Mouse (Mus musculus): ENCODE measurements around the gene Col4a2. TPM values are rescaled to one million over a fixed set of nuclear protein-coding genes. Genes with fewer than 3 reads are reported as not detected.
A peak's percentile ranks its signal among the peaks of the same experiment; 100 is the strongest.

Gene Col4a2
- 56.3 and 63.5 TPM in 2 replicates for polyA plus RNA-seq (2016; fragmentation: Nextera tagmentation; extraction: Ambion mirVana)

DNA sequence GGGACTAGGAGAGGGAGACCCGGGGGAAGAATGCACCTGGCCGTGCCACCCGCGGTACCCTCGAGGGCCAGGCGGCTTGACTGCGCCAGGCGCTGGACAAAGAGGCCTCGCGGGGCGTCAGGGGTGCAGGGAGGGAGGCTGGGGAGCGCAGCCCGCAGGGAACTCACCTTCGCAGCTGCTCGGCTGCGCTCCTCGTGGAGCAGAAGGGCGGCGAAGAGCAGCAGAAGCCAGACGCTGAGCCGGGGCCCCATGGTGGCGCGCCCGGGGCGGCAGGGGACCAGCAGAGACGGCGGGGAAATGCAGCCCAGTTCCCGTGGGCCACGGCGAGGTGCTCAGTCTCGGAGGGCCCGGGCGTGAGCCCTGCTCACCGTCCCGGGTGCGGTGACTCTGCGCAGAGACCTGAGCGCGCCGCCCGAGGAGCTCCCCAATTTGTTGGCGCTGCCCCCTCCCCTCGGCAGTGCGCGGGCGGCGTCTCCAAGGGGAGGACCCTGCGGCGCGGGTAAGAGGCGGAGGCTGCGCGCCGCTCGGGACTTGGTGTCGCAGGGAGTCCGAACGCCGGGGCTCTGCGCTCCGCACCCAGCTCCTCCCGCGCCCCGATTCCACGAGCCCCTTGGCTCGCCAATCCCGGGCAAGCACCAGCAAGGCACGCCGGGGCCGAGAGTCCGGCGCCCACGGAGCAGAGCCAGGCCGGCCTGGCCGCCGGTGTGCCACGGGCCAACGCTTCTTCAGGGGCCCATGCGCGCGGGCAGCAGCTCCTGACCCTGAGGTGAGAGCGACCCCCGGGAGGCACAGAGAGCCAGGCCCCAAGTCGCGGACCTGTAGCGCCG, at the start of gene Col4a2, which contains the start of gene Col4a1:
TSS of gene Col4a2 (plus strand) at position 457 of the 827 bp plus-strand sequence.
TSS of gene Col4a1 (minus strand) at position 478 of the 827 bp plus-strand sequence.
- ATAC-seq (ENCODE audit: insufficient number of reproducible peaks, insufficient read depth, low FRiP score, low TSS enrichment, low read depth), result peak; percentile 74
- H3K4me1 ChIP-seq (replicated peaks), result peaks cover 56% of the 10 kb centered on the region
- H3K36me3 ChIP-seq, result peaks cover 5% of the 10 kb centered on the region; the same call in 1 of the 2 replicates
- H3K4me3 ChIP-seq (replicated peaks), result peak within 1 kb of the TSS; percentile 76
- no peaks in the 10 kb centered on the region for H3K9me3 ChIP-seq
- H3K4me2 ChIP-seq, result peak within 1 kb of the TSS; percentile 91
- peaks cover 9% of the 10 kb centered on the region for H3K27me3 ChIP-seq
- peak within 1 kb of the TSS; percentile 88 for H3K9ac ChIP-seq (replicated peaks)
- under 1% methylated on average over 84 of the region's 87 CpGs for WGBS
- peak within 1 kb of the TSS; percentile 91 for H3K27ac ChIP-seq

DNA sequence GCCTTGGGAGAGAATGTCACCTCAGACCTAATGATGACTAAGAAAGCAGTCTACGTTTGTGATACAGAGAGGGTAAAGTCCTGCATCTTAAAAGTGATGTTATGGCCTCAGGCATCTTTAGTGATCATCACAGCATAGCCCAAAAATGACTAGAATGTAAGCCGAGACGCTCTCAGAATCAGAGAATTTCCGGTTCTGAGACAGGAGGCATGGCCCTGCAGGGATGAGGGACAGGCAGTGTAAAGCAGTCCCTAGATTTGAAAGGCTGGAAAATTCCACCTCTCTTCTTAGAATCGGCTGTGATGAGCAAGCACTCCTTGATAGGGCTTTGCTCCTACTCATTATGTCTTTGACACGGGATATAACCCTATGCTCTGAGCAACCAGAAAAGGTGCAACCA, 48.8 kb upstream of the Col4a2 start:
- no peak for ATAC-seq (ENCODE audit: insufficient number of reproducible peaks, insufficient read depth, low FRiP score, low TSS enrichment, low read depth)
- Histone ChIP-seq H3K9ac (replicated peaks) (no peak overlapping the region), H3K36me3 (no peaks in the 10 kb centered on the region), H3K27ac (no peak overlapping the region), H3K27me3 (no peaks in the 10 kb centered on the region), H3K4me2 (no peak overlapping the region), H3K4me1 (replicated peaks) (peaks cover 41% of the 10 kb centered on the region), H3K9me3 (no peaks in the 10 kb centered on the region), H3K4me3 (replicated peaks) (no peak overlapping the region)
- 79% methylated on average over 6 of the region's 6 CpGs for WGBS

DNA sequence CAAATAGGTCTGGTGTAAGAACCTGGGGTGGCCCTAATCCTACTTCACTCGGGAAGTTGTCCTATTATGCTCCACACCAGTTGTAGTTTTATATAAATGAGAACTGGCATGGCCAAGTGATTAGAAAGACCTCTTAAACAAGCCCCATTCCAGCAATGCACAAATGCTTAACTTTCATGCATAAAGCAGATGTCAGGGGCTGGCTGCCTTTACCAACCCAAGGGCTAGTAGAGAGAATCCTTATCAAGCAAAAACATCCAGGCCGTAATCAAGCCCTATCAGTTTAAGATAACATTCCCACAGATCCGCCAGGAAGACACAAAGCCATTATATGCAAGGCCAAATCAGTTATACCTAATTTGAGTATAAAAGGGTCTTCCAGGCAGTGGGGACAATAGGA, 46.6 kb upstream of the Col4a2 start:
- Histone ChIP-seq H3K27ac (no peak overlapping the region), H3K9me3 (no peaks in the 10 kb centered on the region), H3K27me3 (no peaks in the 10 kb centered on the region), H3K9ac (replicated peaks) (no peak overlapping the region), H3K4me3 (replicated peaks) (no peak overlapping the region), H3K4me2 (no peak overlapping the region), H3K36me3 (no peaks in the 10 kb centered on the region), H3K4me1 (replicated peaks) (peaks cover 38% of the 10 kb centered on the region)
- 86% methylated on average over 3 of the region's 3 CpGs for WGBS
- ATAC-seq (ENCODE audit: insufficient number of reproducible peaks, insufficient read depth, low FRiP score, low TSS enrichment, low read depth), result no peak

DNA sequence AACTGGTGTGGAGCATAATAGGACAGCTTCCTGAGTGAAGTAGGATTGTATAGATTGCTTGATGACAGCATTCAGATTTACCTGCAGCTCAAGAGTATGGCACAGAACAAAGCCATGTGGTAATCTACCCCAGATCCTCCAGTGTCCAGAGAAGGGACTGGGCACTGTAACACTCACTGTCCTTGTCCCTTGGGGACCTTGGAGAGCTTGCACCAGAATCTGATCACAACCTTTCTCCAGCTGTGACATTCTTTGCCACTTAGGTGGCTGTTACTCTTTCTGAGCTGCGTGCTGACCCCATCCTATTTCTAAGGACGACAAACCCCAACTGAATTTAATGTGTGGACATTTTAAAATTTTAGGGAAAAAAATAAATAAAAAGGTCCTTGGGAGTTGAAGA, 46.1 kb upstream of the Col4a2 start:
- no peaks in the 10 kb centered on the region for H3K27me3 ChIP-seq
- 87% methylated on average over 2 of the region's 2 CpGs for WGBS

DNA sequence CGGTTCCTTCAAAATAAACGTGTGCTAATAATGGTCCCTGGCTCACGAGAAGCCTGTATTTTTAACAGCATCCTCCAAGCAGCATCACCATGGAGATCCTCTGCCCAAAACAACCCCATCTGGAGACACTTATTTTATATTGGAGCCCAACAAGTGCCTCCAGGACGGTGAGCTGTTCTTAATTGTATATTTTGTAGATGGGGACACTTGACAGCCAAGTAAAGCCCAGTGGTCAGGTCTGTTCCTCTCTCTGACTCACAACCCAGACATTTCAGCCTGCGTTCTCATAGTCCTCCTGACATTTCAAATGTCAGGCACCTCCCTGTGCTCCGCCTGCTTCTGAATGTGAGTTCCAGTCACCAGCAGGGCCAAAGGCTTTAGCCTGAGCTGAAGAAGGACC, 43.9 kb upstream of the Col4a2 start:
- Histone ChIP-seq H3K4me2 (no peak overlapping the region), H3K27me3 (no peaks in the 10 kb centered on the region)

More for the DNA sequence above, 46.1 kb upstream of the Col4a2 start:
- Histone ChIP-seq H3K4me1 (replicated peaks) (peaks cover 41% of the 10 kb centered on the region), H3K4me3 (replicated peaks) (no peak overlapping the region), H3K9ac (replicated peaks) (no peak overlapping the region), H3K4me2 (no peak overlapping the region), H3K9me3 (no peaks in the 10 kb centered on the region), H3K36me3 (no peaks in the 10 kb centered on the region), H3K27ac (no peak overlapping the region)
- no peak for ATAC-seq (ENCODE audit: insufficient number of reproducible peaks, insufficient read depth, low FRiP score, low TSS enrichment, low read depth)

DNA sequence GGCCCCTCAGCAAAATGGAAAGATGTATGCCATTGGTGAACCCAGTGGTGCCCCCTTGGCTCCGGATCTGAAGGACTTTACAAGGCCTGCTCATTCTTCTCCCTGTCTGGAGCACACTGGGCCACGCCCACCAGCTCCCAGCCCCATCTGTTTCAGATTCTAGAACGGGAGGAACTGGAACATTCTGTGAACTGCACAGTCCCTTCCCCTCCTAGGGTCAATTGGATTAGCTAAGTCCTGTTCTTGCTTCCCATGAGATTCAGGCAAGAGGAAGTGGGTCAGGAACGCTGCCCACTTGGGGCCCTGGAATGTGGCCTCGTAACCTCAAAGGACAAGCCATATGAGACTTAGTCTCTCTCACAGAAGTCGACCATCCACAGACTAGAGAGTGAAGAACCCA, 41.8 kb upstream of the Col4a2 start:
- WGBS, result 61% methylated on average over 6 of the region's 6 CpGs
- H3K9me3 ChIP-seq, result no peaks in the 10 kb centered on the region
- H3K4me1 ChIP-seq (replicated peaks), result peaks cover 23% of the 10 kb centered on the region
- no peak overlapping the region for H3K4me2 ChIP-seq
- no peak overlapping the region for H3K9ac ChIP-seq (replicated peaks)
- no peak for ATAC-seq (ENCODE audit: insufficient number of reproducible peaks, insufficient read depth, low FRiP score, low TSS enrichment, low read depth)
- no peak overlapping the region for H3K4me3 ChIP-seq (replicated peaks)
- H3K36me3 ChIP-seq, result no peaks in the 10 kb centered on the region
- H3K27ac ChIP-seq, result no peak overlapping the region
- H3K27me3 ChIP-seq, result no peaks in the 10 kb centered on the region

More for the DNA sequence above, 43.9 kb upstream of the Col4a2 start:
- 34% methylated on average over 6 of the region's 6 CpGs for WGBS
- peaks cover 31% of the 10 kb centered on the region for H3K4me1 ChIP-seq (replicated peaks)
- no peak for ATAC-seq (ENCODE audit: insufficient number of reproducible peaks, insufficient read depth, low FRiP score, low TSS enrichment, low read depth)
- H3K36me3 ChIP-seq, result no peaks in the 10 kb centered on the region
- no peak overlapping the region for H3K4me3 ChIP-seq (replicated peaks)
- no peak overlapping the region for H3K9ac ChIP-seq (replicated peaks)
- 0 out of 2 replicates have a peak overlapping the region, but pooled peaks have one; percentile 19 for H3K27ac ChIP-seq
- no peaks in the 10 kb centered on the region for H3K9me3 ChIP-seq

DNA sequence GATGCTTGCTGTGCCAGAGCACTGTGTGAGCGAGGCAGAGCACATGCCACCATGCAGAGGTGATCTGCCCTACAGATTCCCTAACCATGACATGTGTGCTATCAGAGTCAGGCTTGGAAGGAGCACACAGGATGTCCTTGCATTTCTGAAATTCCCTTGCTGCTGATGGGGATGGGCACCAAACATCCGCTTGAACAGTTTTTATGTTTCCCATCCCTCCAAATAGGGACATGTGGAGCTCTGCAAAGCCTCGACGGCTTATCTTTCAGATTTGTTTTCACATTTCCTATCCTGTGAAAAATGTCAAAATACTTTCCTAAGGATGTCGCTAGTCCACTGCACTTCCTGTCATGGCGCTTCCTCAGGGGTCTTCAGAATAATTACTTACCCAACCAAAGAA, 40.4 kb upstream of the Col4a2 start:
- no peak overlapping the region for H3K4me2 ChIP-seq
- H3K4me1 ChIP-seq (replicated peaks), result peaks cover 23% of the 10 kb centered on the region
- 88% methylated on average over 6 of the region's 6 CpGs for WGBS
- H3K4me3 ChIP-seq (replicated peaks), result no peak overlapping the region
- H3K27ac ChIP-seq, result no peak overlapping the region
- H3K27me3 ChIP-seq, result no peaks in the 10 kb centered on the region
- ATAC-seq (ENCODE audit: insufficient number of reproducible peaks, insufficient read depth, low FRiP score, low TSS enrichment, low read depth), result no peak
- no peaks in the 10 kb centered on the region for H3K36me3 ChIP-seq
- no peak overlapping the region for H3K9ac ChIP-seq (replicated peaks)
- no peaks in the 10 kb centered on the region for H3K9me3 ChIP-seq

DNA sequence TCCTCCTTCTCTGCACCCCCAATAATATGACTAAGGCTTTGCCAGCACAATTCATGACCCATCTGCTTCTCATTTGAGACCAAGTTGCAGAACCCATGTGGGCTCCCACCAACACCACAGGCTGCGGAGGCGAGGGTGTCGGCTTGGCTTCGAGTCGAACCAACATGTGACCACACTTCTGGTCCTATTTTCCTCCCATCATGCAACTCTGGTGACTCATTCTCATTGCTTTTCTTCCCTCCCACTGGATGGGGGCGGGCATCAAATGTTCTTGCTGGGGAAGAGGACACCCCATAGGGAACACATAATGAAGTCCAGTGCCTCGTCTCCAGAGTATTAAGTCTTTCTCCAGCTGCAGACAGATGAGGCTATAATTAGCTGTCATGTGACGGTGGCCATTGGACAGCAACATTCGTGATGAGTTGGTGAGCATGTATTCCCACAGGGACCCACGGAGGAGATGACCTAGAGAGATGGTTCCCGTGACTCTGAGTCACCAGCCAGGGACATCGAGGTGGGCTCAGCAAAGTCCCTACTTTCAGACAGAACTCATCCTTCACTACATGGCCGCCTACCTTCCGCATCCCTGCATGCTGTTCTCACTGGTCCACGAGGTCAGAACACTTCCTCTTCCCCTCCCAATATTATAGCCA, 39.0 kb upstream of the Col4a2 start:
- no peak for ATAC-seq (ENCODE audit: insufficient number of reproducible peaks, insufficient read depth, low FRiP score, low TSS enrichment, low read depth)
- H3K36me3 ChIP-seq, result no peaks in the 10 kb centered on the region

DNA sequence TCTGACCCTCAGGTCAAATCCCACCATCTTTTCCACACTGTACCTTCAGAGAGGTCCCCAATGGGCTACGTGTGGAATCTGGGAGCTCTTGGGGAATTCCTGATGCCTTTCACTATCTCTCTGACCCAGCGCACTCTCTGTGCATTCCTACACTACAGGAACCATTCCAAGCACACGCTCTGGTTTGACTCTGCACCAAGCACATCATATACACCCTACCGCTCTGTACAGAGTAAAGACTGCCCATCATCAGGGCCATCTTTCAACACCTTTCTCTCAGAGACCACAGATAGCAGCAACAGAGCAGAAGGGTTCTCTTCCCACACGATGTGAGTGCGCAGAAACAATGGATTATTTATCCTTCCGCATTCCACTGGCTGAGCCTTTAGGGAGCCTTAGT, 38.2 kb upstream of the Col4a2 start:
- H3K4me1 ChIP-seq (replicated peaks), result peaks cover 29% of the 10 kb centered on the region
- ATAC-seq (ENCODE audit: insufficient number of reproducible peaks, insufficient read depth, low FRiP score, low TSS enrichment, low read depth), result no peak
- no peaks in the 10 kb centered on the region for H3K36me3 ChIP-seq
- H3K9ac ChIP-seq (replicated peaks), result no peak overlapping the region
- H3K27me3 ChIP-seq, result no peaks in the 10 kb centered on the region
- no peak overlapping the region for H3K27ac ChIP-seq
- WGBS, result 91% methylated on average over 7 of the region's 7 CpGs
- H3K4me2 ChIP-seq, result no peak overlapping the region
- H3K4me3 ChIP-seq (replicated peaks), result no peak overlapping the region
- no peaks in the 10 kb centered on the region for H3K9me3 ChIP-seq

More for the DNA sequence above, 39.0 kb upstream of the Col4a2 start:
- 74% methylated on average over 15 of the region's 15 CpGs for WGBS
- Histone ChIP-seq H3K4me3 (replicated peaks) (no peak overlapping the region), H3K4me2 (no peak overlapping the region), H3K27ac (no peak overlapping the region), H3K9me3 (no peaks in the 10 kb centered on the region), H3K27me3 (no peaks in the 10 kb centered on the region), H3K9ac (replicated peaks) (no peak overlapping the region), H3K4me1 (replicated peaks) (peaks cover 29% of the 10 kb centered on the region)

DNA sequence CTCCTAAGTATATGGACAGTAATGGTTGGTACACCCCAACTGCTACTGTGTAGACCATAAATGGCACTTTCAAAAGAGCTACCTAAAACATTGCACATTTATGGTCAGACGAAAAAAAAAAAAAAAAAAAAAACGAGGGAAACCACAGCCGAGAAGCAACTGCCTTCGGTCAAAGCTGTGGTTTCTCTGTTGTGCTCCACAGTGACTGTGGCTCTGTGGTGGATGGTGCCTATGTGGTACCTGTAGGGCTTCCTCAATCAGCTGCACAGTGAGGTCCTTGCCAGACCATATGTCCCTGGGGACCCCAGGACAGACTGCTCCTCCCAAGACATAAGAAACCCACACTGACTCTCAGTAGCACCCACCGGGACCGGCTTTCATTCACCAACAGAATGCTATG, 36.3 kb upstream of the Col4a2 start:
- Histone ChIP-seq H3K36me3 (no peaks in the 10 kb centered on the region), H3K27ac (no peak overlapping the region; the same call in 1 of the 2 replicates), H3K4me1 (replicated peaks) (peaks cover 25% of the 10 kb centered on the region), H3K27me3 (no peaks in the 10 kb centered on the region), H3K9me3 (no peaks in the 10 kb centered on the region), H3K4me3 (replicated peaks) (no peak overlapping the region), H3K9ac (replicated peaks) (no peak overlapping the region), H3K4me2 (no peak overlapping the region)
- ATAC-seq (ENCODE audit: insufficient number of reproducible peaks, insufficient read depth, low FRiP score, low TSS enrichment, low read depth), result no peak
- WGBS, result 74% methylated on average over 6 of the region's 6 CpGs

DNA sequence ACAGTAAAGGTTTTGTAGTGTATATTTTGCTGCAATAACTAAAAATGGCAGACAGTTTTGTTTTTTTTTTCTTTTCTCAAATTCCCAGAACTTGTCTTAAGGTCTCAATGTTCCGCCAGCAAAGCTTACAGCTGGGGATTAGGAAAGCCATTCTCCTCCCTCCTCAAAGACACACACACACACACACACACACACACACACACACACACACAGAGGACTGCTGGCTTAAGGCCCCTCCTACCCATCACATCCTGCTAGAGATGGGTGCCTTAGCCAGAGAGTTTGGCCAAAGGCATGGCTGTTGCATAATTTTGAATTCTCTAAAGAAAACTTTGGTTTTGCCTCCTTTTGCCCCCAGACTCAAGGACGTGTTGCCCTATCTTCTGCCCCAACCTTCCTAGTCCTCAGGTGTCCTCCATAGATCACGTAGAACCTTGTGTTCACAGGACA, 35.0 kb upstream of the Col4a2 start:
- 83% methylated on average over 3 of the region's 3 CpGs for WGBS
- peaks cover 32% of the 10 kb centered on the region for H3K4me1 ChIP-seq (replicated peaks)

More for the DNA sequence above, 35.0 kb upstream of the Col4a2 start:
- no peaks in the 10 kb centered on the region; the same call in 1 of the 2 replicates for H3K36me3 ChIP-seq
- H3K4me2 ChIP-seq, result no peak overlapping the region
- H3K4me3 ChIP-seq (replicated peaks), result no peak overlapping the region
- no peak overlapping the region for H3K27ac ChIP-seq
- H3K9ac ChIP-seq (replicated peaks), result no peak overlapping the region
- ATAC-seq (ENCODE audit: insufficient number of reproducible peaks, insufficient read depth, low FRiP score, low TSS enrichment, low read depth), result no peak
- H3K27me3 ChIP-seq, result no peaks in the 10 kb centered on the region
- H3K9me3 ChIP-seq, result no peaks in the 10 kb centered on the region

Measured in limb, embryonic 12.5 days (tissue).